Mouse (Mus musculus) limb, embryonic 11.5 days (tissue): ENCODE results near the gene Aebp1. TPM values are rescaled to one million over a fixed set of nuclear protein-coding genes. Genes with fewer than 3 reads are reported as not detected.

Source experiments
- ATAC-seq: fragments of 200-750 bp; cut with Nextera tagmentation; 2 replicates; pipeline ENCODE4 v1.8.0; 2017; ENCODE audit warnings: low read depth; ENCODE audit not compliant: insufficient number of reproducible peaks, low FRiP score, low TSS enrichment
- DNase-seq: peaks from one replicate; pipeline ENCODE4 v3.0.0-alpha.2; 2015; ENCODE audit warnings: low spot score
- H3K27ac ChIP-seq: fragments of 300-500 bp; sonication (generic); replicated peaks from 2 replicates; pipeline ENCODE4 v1.5.1; 2014; ENCODE audit warnings: low read depth, mild to moderate bottlenecking, low read length
- H3K27me3 ChIP-seq: fragments of 300-500 bp; sonication (generic); 2 replicates; pipeline ENCODE4 v1.6.1; 2014; ENCODE audit warnings: mild to moderate bottlenecking, low read length, mixed read lengths; ENCODE audit not compliant: control insufficient read depth, insufficient read depth
- H3K36me3 ChIP-seq: fragments of 300-500 bp; sonication (generic); 2 replicates; pipeline ENCODE4 v1.6.1; 2014; ENCODE audit warnings: mild to moderate bottlenecking, low read length, moderate library complexity, mixed read lengths; ENCODE audit not compliant: control insufficient read depth, insufficient read depth
- H3K4me1 ChIP-seq: fragments of 300-500 bp; sonication (generic); 2 replicates; pipeline ENCODE4 v1.6.1; 2014; ENCODE audit warnings: low read length, mixed read lengths; ENCODE audit not compliant: control insufficient read depth, insufficient read depth
- H3K4me2 ChIP-seq: fragments of 300-500 bp; sonication (generic); 2 replicates; pipeline ENCODE4 v1.6.1; 2014; ENCODE audit warnings: low read depth, mild to moderate bottlenecking, moderate library complexity; ENCODE audit not compliant: severe bottlenecking
- H3K4me3 ChIP-seq: fragments of 300-500 bp; sonication (generic); 2 replicates; pipeline ENCODE4 v1.5.1; 2014; ENCODE audit warnings: low read depth, low read length
- H3K9ac ChIP-seq: fragments of 300-500 bp; sonication (generic); 2 replicates; pipeline ENCODE4 v1.6.1; 2014; ENCODE audit warnings: mild to moderate bottlenecking, low read length
- H3K9me3 ChIP-seq: fragments of 300-500 bp; sonication (generic); 2 replicates; pipeline ENCODE4 v1.6.1; 2016; ENCODE audit warnings: low read length; ENCODE audit not compliant: control insufficient read depth
- WGBS: fragments of 180-500 bp; shearing (Covaris S2); extraction: QIAGEN DNeasy Blood & Tissue Kit; methylation state at CpG from one replicate; pipeline ENCODE4 v1.1.7; 2014; 5-methylcytosine and 5-hydroxymethylcytosine counted together
- polyA plus RNA-seq: library from polyadenylated mRNA; unstranded; fragments of >200 nt; fragmentation: Nextera tagmentation; extraction: Ambion mirVana; gene quantifications from 2 replicates; pipeline ENCODE4 v1.2.1, GENCODE M21; 2014

Gene Aebp1
- polyA plus RNA-seq, 1 experiment from 2014 or later = 5.3 TPM

GRCm38 (mm10) chr11:5859883-5860550, 1.7 kb upstream of the Aebp1 start:
- peaks cover 8% of the 10 kb centered on the region for H3K4me1 ChIP-seq
- no peaks in the 10 kb centered on the region; the same call in 1 of the 2 replicates for H3K9me3 ChIP-seq
- WGBS = 86% methylated on average over 13 of the region's 13 CpGs
- H3K4me2 ChIP-seq = no peak overlapping the region
- no peak for ATAC-seq
- H3K9ac ChIP-seq = no peak overlapping the region
- H3K36me3 ChIP-seq = no peaks in the 10 kb centered on the region
- H3K27ac ChIP-seq = no peak overlapping the region
- no peak overlapping the region for H3K4me3 ChIP-seq
- peaks cover 13% of the 10 kb centered on the region for H3K27me3 ChIP-seq
- DNase-seq = no peak

DNA sequence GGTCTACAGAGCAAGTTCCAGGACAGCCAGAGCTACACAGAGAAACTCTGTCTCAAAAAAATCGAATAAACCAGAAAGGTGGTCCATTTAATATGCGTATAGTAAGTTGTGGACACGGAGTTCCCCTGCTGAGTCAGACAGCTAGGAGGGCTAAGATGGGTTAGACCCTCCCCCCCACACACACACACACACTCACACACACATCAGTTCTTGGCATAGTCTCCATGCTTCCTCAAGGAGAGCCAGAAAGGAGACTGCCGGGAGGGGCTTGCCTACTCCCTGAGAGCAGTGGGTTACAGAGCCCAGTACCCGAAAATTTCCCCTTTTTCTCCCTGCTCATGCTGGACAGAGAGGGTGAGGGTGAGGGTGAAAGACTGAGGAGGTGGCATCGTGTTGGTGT, 1.1 kb upstream of the Aebp1 start:
- ATAC-seq (no peak), DNase-seq (no peak)
- peaks cover 13% of the 10 kb centered on the region for H3K27me3 ChIP-seq
- no peak overlapping the region for H3K9ac ChIP-seq
- no peaks in the 10 kb centered on the region; the same call in 1 of the 2 replicates for H3K9me3 ChIP-seq
- no peak overlapping the region for H3K4me2 ChIP-seq
- no peak overlapping the region for H3K4me3 ChIP-seq
- no peak overlapping the region for H3K27ac ChIP-seq
- no peaks in the 10 kb centered on the region for H3K36me3 ChIP-seq
- peaks cover 8% of the 10 kb centered on the region for H3K4me1 ChIP-seq
- WGBS = 58% methylated on average over 6 of the region's 6 CpGs

DNA sequence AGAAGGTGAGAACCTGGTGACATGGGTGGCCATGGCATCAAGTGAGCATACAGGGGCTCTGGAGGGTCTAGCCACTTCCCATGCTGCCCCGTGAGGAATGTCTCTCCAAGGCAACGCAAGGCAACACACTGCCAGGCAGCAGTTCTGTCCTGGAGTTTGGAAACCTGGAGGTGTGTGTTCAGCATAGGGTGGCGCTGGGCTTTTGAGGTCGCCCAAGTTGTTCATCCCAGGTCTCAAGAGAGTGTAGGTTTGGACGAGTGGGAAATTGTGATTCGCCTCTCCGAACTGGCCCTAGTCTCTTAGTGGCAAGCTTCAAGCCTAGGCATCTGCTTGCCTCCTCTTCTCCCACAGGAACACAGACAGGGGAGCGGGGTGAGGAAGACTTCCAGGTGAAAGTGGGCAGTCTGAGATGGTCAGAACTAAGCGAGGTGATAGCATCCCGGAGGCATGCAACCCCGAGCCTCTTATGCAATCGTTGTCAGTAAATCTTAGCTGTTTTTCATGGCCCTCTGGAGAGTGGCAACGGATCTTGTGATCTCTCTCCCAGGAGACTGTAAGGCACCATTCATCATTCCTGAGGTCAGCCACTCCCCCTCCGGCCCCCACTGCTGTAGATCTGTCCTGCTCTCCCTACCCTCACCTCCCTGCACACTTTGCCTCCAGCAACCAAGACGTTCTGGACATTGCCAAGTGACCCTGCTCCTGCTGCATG, 803 bp downstream of the Aebp1 start:
- WGBS = 11% methylated on average over 15 of the region's 15 CpGs
- H3K9me3 ChIP-seq = no peaks in the 10 kb centered on the region; the same call in 1 of the 2 replicates
- no peaks in the 10 kb centered on the region for H3K36me3 ChIP-seq
- peaks cover 13% of the 10 kb centered on the region for H3K27me3 ChIP-seq
- ATAC-seq = no peak
- H3K9ac ChIP-seq = no peak overlapping the region; the same call in 1 of the 2 replicates
- peak overlapping the region; percentile 56 for H3K4me2 ChIP-seq
- H3K27ac ChIP-seq = no peak overlapping the region
- no peak for DNase-seq
- H3K4me3 ChIP-seq = peak overlapping the region; percentile 27
- peaks cover 8% of the 10 kb centered on the region for H3K4me1 ChIP-seq

DNA sequence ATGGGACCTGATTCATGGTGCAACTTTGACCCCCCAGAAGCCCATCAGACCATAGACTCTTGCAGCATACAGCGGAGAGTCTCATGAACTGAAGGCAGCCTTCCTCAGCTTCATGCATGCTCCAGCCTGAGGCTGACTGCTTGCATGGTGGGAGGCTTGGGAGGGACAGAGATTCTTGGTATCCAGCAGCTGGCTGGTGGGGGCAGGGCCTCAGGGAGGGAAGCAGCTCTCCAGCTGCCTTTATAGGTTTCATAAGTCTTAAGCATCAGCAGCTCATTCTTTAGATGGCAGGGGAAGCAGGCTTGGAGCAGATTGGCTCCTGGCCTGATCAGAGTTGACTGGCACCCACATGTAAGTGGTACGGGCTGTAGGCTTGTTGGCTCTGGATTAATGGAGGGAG, 5.4 kb downstream of the Aebp1 start:
- no peak overlapping the region for H3K9ac ChIP-seq
- H3K4me1 ChIP-seq = peaks cover 8% of the 10 kb centered on the region
- no peak overlapping the region for H3K4me2 ChIP-seq
- no peak for ATAC-seq
- no peak overlapping the region for H3K27ac ChIP-seq
- DNase-seq = no peak
- 92% methylated on average over 2 of the region's 2 CpGs for WGBS
- H3K9me3 ChIP-seq = no peaks in the 10 kb centered on the region
- H3K4me3 ChIP-seq = no peak overlapping the region
- H3K36me3 ChIP-seq = peaks cover 10% of the 10 kb centered on the region
- H3K27me3 ChIP-seq = peaks cover 4% of the 10 kb centered on the region; the same call in 1 of the 2 replicates

GRCm38 (mm10) chr11:5868324-5868723, 6.6 kb downstream of the Aebp1 start:
- Histone ChIP-seq H3K9me3 (no peaks in the 10 kb centered on the region), H3K9ac (no peak overlapping the region), H3K27me3 (no peaks in the 10 kb centered on the region), H3K4me3 (no peak overlapping the region), H3K4me2 (no peak overlapping the region), H3K4me1 (no peaks in the 10 kb centered on the region; the same call in 1 of the 2 replicates), H3K36me3 (peaks cover 17% of the 10 kb centered on the region), H3K27ac (no peak overlapping the region)
- ATAC-seq (no peak), DNase-seq (no peak)
- WGBS = 94% methylated on average over 12 of the region's 12 CpGs

- Histone ChIP-seq H3K4me1 (no peaks in the 10 kb centered on the region), H3K4me2 (no peak overlapping the region), H3K4me3 (no peak overlapping the region), H3K36me3 (peaks cover 24% of the 10 kb centered on the region), H3K27me3 (no peaks in the 10 kb centered on the region), H3K9me3 (no peaks in the 10 kb centered on the region), H3K9ac (no peak overlapping the region), H3K27ac (no peak overlapping the region)
- DNase-seq (no peak), ATAC-seq (no peak)
- WGBS = 92% methylated on average over 16 of the region's 16 CpGs
Measured at GRCm38 (mm10) chr11:5869331-5869730, 7.6 kb downstream of the Aebp1 start.

DNA sequence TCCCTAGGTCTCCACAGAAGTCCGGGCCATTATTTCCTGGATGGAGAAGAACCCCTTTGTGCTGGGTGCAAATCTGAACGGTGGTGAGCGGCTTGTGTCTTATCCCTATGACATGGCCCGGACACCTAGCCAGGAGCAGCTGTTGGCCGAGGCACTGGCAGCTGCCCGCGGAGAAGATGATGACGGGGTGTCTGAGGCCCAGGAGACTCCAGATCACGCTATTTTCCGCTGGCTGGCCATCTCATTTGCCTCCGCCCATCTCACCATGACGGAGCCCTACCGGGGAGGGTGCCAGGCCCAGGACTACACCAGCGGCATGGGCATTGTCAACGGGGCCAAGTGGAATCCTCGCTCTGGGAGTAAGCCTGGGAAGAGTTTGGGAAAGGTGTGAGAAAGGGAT, 8.3 kb downstream of the Aebp1 start:
- 91% methylated on average over 16 of the region's 16 CpGs for WGBS

GRCm38 (mm10) chr11:5872707-5873106, 11.0 kb downstream of the Aebp1 start:
- H3K4me2 ChIP-seq = no peak overlapping the region
- no peak overlapping the region for H3K9ac ChIP-seq
- no peak overlapping the region for H3K27ac ChIP-seq
- 94% methylated on average over 11 of the region's 11 CpGs for WGBS
- peaks cover 6% of the 10 kb centered on the region; the same call in 1 of the 2 replicates for H3K4me1 ChIP-seq
- H3K36me3 ChIP-seq = peaks cover 30% of the 10 kb centered on the region
- H3K4me3 ChIP-seq = no peak overlapping the region
- H3K9me3 ChIP-seq = no peaks in the 10 kb centered on the region
- H3K27me3 ChIP-seq = no peaks in the 10 kb centered on the region
- DNase-seq (no peak), ATAC-seq (no peak)

More for the DNA sequence above, 8.3 kb downstream of the Aebp1 start:
- DNase-seq (no peak), ATAC-seq (no peak)
- no peak overlapping the region for H3K27ac ChIP-seq
- H3K27me3 ChIP-seq = no peaks in the 10 kb centered on the region
- H3K4me2 ChIP-seq = no peak overlapping the region
- no peaks in the 10 kb centered on the region for H3K4me1 ChIP-seq
- no peaks in the 10 kb centered on the region for H3K9me3 ChIP-seq
- H3K36me3 ChIP-seq = peaks cover 30% of the 10 kb centered on the region
- no peak overlapping the region for H3K9ac ChIP-seq
- no peak overlapping the region for H3K4me3 ChIP-seq
